Mouse (Mus musculus): ENCODE measurements around the gene 4930583I09Rik.

DNA sequence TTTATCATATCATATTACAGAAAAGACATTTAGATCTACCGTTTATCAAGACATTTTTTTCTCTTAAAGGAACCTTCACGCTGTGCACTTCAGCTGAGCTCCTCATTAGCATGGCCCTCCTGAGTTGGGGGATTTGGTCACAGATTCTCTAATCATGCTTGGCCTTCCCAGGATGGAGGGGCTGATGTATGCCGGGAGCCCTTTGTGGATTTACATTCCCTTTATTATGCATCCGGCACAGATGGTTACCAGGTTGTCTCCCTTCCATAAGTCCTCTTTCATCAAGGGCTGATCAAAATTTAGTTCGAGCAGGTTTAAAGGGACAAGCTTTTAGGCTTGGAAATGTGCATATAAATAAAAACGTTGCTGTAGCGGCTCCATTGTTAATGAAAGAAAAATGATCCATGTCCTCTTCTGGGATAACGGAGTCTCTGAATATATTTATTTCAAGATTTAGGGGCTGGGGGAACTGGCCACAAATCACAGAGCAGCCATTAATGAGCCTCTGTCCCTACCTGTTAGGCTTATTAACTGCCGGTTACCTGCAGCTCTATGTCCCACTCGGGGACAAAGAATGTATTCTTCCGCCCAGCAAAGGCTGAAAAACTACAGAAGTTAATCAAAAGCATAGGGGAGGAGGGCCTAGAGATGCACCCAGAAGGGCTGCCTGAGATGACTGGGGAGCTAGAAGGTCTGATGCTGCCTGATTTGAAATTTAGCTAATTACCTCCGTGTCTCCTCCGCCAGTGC, 31.3 kb downstream of the 4930583I09Rik start:
- no peak for TF ChIP-seq CTCF (IDR thresholded peaks at IDR 0.05; ENCODE audit: control insufficient read depth, insufficient read depth, insufficient replicate concordance, low read depth, low read length)
- no peak for TF ChIP-seq POLR2A (IDR thresholded peaks at IDR 0.05; ENCODE audit: control insufficient read depth, low read depth, low read length)
